Mouse (Mus musculus) hindbrain, embryonic 12.5 days (tissue): ENCODE measurements at regions not wholly inside any gene's neighbourhood (a gene's known extent, or its start where the extent isn't known, plus 50 kb on each side); places are given as distances from the start of the nearest gene placed in this dataset.
A peak's percentile ranks its signal among the peaks of the same experiment; 100 is the strongest.

Experiments
- ATAC-seq: fragments of 200-750 bp; cut with Nextera tagmentation; 2 replicates; pipeline ENCODE4 v1.8.0; 2017; ENCODE audit warnings: moderate TSS enrichment; ENCODE audit not compliant: low FRiP score
- H3K27ac ChIP-seq: fragments of 300-500 bp; sonication (generic); 2 replicates; pipeline ENCODE4 v1.5.1; 2016; ENCODE audit warnings: mild to moderate bottlenecking
- H3K27me3 ChIP-seq: fragments of 300-500 bp; sonication (generic); 2 replicates; pipeline ENCODE4 v1.6.1; 2016; ENCODE audit warnings: mild to moderate bottlenecking
- H3K36me3 ChIP-seq: fragments of 300-500 bp; sonication (generic); 2 replicates; pipeline ENCODE4 v1.6.1; 2016; ENCODE audit warnings: mild to moderate bottlenecking
- H3K4me1 ChIP-seq: fragments of 300-500 bp; sonication (generic); 2 replicates; pipeline ENCODE4 v1.6.1; 2016
- H3K4me2 ChIP-seq: fragments of 300-500 bp; sonication (generic); replicated peaks from 2 replicates; pipeline ENCODE4 v1.6.1; 2016; ENCODE audit warnings: mild to moderate bottlenecking
- H3K4me3 ChIP-seq: fragments of 300-500 bp; sonication (generic); 2 replicates; pipeline ENCODE4 v1.5.1; 2016; ENCODE audit warnings: mild to moderate bottlenecking
- H3K9ac ChIP-seq: fragments of 300-500 bp; sonication (generic); 2 replicates; pipeline ENCODE4 v1.6.1; 2016; ENCODE audit warnings: mild to moderate bottlenecking, moderate library complexity
- H3K9me3 ChIP-seq: fragments of 300-500 bp; sonication (generic); replicated peaks from 2 replicates; pipeline ENCODE4 v1.6.1; 2016; ENCODE audit warnings: mild to moderate bottlenecking
- WGBS: fragments of 180-500 bp; shearing (Covaris S2); methylation state at CpG from one replicate; pipeline ENCODE4 v1.1.7; 2016; 5-methylcytosine and 5-hydroxymethylcytosine counted together

- Histone ChIP-seq H3K4me2 (no peak overlapping the region), H3K27ac (no peak overlapping the region), H3K27me3 (0 out of 2 replicates have a peak, but pooled peaks cover 2% of the 10 kb centered on the region), H3K9me3 (no peaks in the 10 kb centered on the region), H3K4me3 (no peak overlapping the region), H3K36me3 (no peaks in the 10 kb centered on the region), H3K4me1 (peaks cover 6% of the 10 kb centered on the region; the same call in 1 of the 2 replicates), H3K9ac (no peak overlapping the region)
- ATAC-seq, result peak; percentile 36; the same call in 1 of the 2 replicates
- WGBS, result 74% methylated on average over 24 of the region's 24 CpGs
These were observed 132.6 kb upstream of the Gsc start for GRCm38 (mm10) chr12:104605535-104606399.

- ATAC-seq, result no peak
- H3K36me3 ChIP-seq, result no peaks in the 10 kb centered on the region
- H3K27ac ChIP-seq, result no peak overlapping the region
- no peaks in the 10 kb centered on the region for H3K27me3 ChIP-seq
- no peak overlapping the region for H3K4me3 ChIP-seq
- H3K4me2 ChIP-seq, result no peak overlapping the region
- no peaks in the 10 kb centered on the region for H3K9me3 ChIP-seq
- WGBS, result 68% methylated on average over 2 of the region's 2 CpGs
- no peak overlapping the region for H3K9ac ChIP-seq
- peaks cover 10% of the 10 kb centered on the region for H3K4me1 ChIP-seq
These were observed 124.9 kb upstream of the Gsc start for GRCm38 (mm10) chr12:104598056-104598455.

GRCm38 (mm10) chr12:104593526-104594155, 120.5 kb upstream of the Gsc start:
- H3K4me2 ChIP-seq, result peak overlapping the region; percentile 21; the same call in 1 of the 2 replicates
- H3K36me3 ChIP-seq, result no peaks in the 10 kb centered on the region
- 24% methylated on average over 19 of the region's 19 CpGs for WGBS
- H3K27ac ChIP-seq, result peak overlapping the region; percentile 58
- peak; percentile 87 for ATAC-seq
- H3K9me3 ChIP-seq, result no peaks in the 10 kb centered on the region
- H3K4me3 ChIP-seq, result no peak overlapping the region
- H3K9ac ChIP-seq, result no peak overlapping the region
- no peaks in the 10 kb centered on the region for H3K27me3 ChIP-seq
- peaks cover 15% of the 10 kb centered on the region for H3K4me1 ChIP-seq

- Histone ChIP-seq H3K4me3 (no peak overlapping the region), H3K9ac (no peak overlapping the region), H3K27me3 (no peaks in the 10 kb centered on the region), H3K4me2 (peak overlapping the region; percentile 21; the same call in 1 of the 2 replicates), H3K36me3 (no peaks in the 10 kb centered on the region), H3K9me3 (no peaks in the 10 kb centered on the region), H3K4me1 (peaks cover 15% of the 10 kb centered on the region), H3K27ac (peak overlapping the region; percentile 58)
- whole genome bisulfite sequencing, result 60% methylated on average over 21 of the region's 21 CpGs
- ATAC-seq, result peak; percentile 34; the same call in 1 of the 2 replicates
These were observed 119.8 kb upstream of the Gsc start for GRCm38 (mm10) chr12:104592791-104593525.

- H3K9me3 ChIP-seq, result no peaks in the 10 kb centered on the region
- H3K4me1 ChIP-seq, result peaks cover 15% of the 10 kb centered on the region
- no peak for ATAC-seq
- H3K36me3 ChIP-seq, result no peaks in the 10 kb centered on the region
- H3K4me3 ChIP-seq, result no peak overlapping the region
- no peak overlapping the region for H3K27ac ChIP-seq
- no peaks in the 10 kb centered on the region; the same call in 1 of the 2 replicates for H3K27me3 ChIP-seq
- no peak overlapping the region for H3K9ac ChIP-seq
- WGBS, result 91% methylated on average over 7 of the region's 7 CpGs
- H3K4me2 ChIP-seq, result no peak overlapping the region
These were observed 118.4 kb upstream of the Gsc start for GRCm38 (mm10) chr12:104591571-104591970.

- H3K4me1 ChIP-seq, result peaks cover 15% of the 10 kb centered on the region
- H3K9me3 ChIP-seq, result no peaks in the 10 kb centered on the region
- no peak overlapping the region for H3K9ac ChIP-seq
- 90% methylated on average over 8 of the region's 8 CpGs for whole genome bisulfite sequencing
- no peaks in the 10 kb centered on the region for H3K36me3 ChIP-seq
- no peak overlapping the region for H3K4me2 ChIP-seq
- H3K27ac ChIP-seq, result no peak overlapping the region
- no peak overlapping the region for H3K4me3 ChIP-seq
- no peaks in the 10 kb centered on the region; the same call in 1 of the 2 replicates for H3K27me3 ChIP-seq
- ATAC-seq, result no peak
These were observed 117.2 kb upstream of the Gsc start for GRCm38 (mm10) chr12:104590291-104590690.

- WGBS, result 75% methylated on average over 9 of the region's 9 CpGs
- H3K27me3 ChIP-seq, result no peaks in the 10 kb centered on the region; the same call in 1 of the 2 replicates
- no peak overlapping the region for H3K27ac ChIP-seq
- H3K4me1 ChIP-seq, result no peaks in the 10 kb centered on the region
- no peaks in the 10 kb centered on the region for H3K36me3 ChIP-seq
- H3K4me3 ChIP-seq, result no peak overlapping the region
- no peak overlapping the region; the same call in 1 of the 2 replicates for H3K4me2 ChIP-seq
- ATAC-seq, result no peak
- no peak overlapping the region for H3K9ac ChIP-seq
- no peaks in the 10 kb centered on the region for H3K9me3 ChIP-seq
These were observed 111.3 kb upstream of the Gsc start for GRCm38 (mm10) chr12:104584408-104584807.

GRCm38 (mm10) chr12:104580796-104581195, 107.7 kb upstream of the Gsc start:
- no peak overlapping the region for H3K9ac ChIP-seq
- 67% methylated on average over 7 of the region's 7 CpGs for WGBS

GRCm38 (mm10) chr12:104567622-104568021, 94.5 kb upstream of the Gsc start:
- Histone ChIP-seq H3K4me2 (no peak overlapping the region), H3K9me3 (no peaks in the 10 kb centered on the region), H3K27me3 (no peaks in the 10 kb centered on the region), H3K9ac (no peak overlapping the region), H3K4me3 (no peak overlapping the region), H3K36me3 (no peaks in the 10 kb centered on the region), H3K27ac (no peak overlapping the region), H3K4me1 (no peaks in the 10 kb centered on the region)
- WGBS, result 71% methylated on average over 17 of the region's 17 CpGs
- ATAC-seq, result no peak

More at GRCm38 (mm10) chr12:104580796-104581195, 107.7 kb upstream of the Gsc start:
- H3K27ac ChIP-seq, result no peak overlapping the region
- H3K4me1 ChIP-seq, result no peaks in the 10 kb centered on the region
- H3K27me3 ChIP-seq, result no peaks in the 10 kb centered on the region
- no peaks in the 10 kb centered on the region for H3K9me3 ChIP-seq
- no peak overlapping the region for H3K4me2 ChIP-seq
- no peak for ATAC-seq
- H3K4me3 ChIP-seq, result no peak overlapping the region
- no peaks in the 10 kb centered on the region for H3K36me3 ChIP-seq

GRCm38 (mm10) chr12:104562961-104563360, 89.8 kb upstream of the Gsc start:
- no peaks in the 10 kb centered on the region for H3K9me3 ChIP-seq
- 66% methylated on average over 5 of the region's 5 CpGs for WGBS
- H3K4me1 ChIP-seq, result no peaks in the 10 kb centered on the region
- H3K4me2 ChIP-seq, result no peak overlapping the region
- no peak overlapping the region for H3K27ac ChIP-seq
- no peak for ATAC-seq
- no peaks in the 10 kb centered on the region for H3K36me3 ChIP-seq
- no peak overlapping the region for H3K9ac ChIP-seq
- H3K4me3 ChIP-seq, result no peak overlapping the region
- no peaks in the 10 kb centered on the region for H3K27me3 ChIP-seq

GRCm38 (mm10) chr12:104560934-104561565, 87.9 kb upstream of the Gsc start:
- WGBS, result 69% methylated on average over 14 of the region's 14 CpGs
- H3K9ac ChIP-seq, result no peak overlapping the region
- no peak for ATAC-seq
- no peak overlapping the region for H3K27ac ChIP-seq
- no peaks in the 10 kb centered on the region for H3K9me3 ChIP-seq
- H3K4me3 ChIP-seq, result no peak overlapping the region
- no peaks in the 10 kb centered on the region for H3K36me3 ChIP-seq
- H3K27me3 ChIP-seq, result no peaks in the 10 kb centered on the region
- H3K4me2 ChIP-seq, result no peak overlapping the region
- no peaks in the 10 kb centered on the region for H3K4me1 ChIP-seq

- no peaks in the 10 kb centered on the region for H3K36me3 ChIP-seq
- no peaks in the 10 kb centered on the region for H3K27me3 ChIP-seq
- no peak overlapping the region for H3K9ac ChIP-seq
- no peak for ATAC-seq
- WGBS, result 73% methylated on average over 4 of the region's 4 CpGs
- no peak overlapping the region for H3K27ac ChIP-seq
- no peaks in the 10 kb centered on the region for H3K9me3 ChIP-seq
- no peaks in the 10 kb centered on the region for H3K4me1 ChIP-seq
- H3K4me2 ChIP-seq, result no peak overlapping the region
- no peak overlapping the region for H3K4me3 ChIP-seq
These were observed 84.6 kb upstream of the Gsc start for GRCm38 (mm10) chr12:104557761-104558160.
